Mouse (Mus musculus) stomach, embryonic 14.5 days (tissue): ENCODE data around the gene Gpi1. TPM values are rescaled to one million over a fixed set of nuclear protein-coding genes. Genes with fewer than 3 reads are reported as not detected.

Experiments used
- ATAC-seq: fragments of 200-750 bp; cut with Nextera tagmentation; 2 replicates; pipeline ENCODE4 v1.8.0; 2017; ENCODE audit warnings: low read depth, moderate TSS enrichment; ENCODE audit not compliant: insufficient number of reproducible peaks, insufficient read depth, low FRiP score
- H3K27ac ChIP-seq: fragments of 300-500 bp; sonication (generic); 2 replicates; pipeline ENCODE4 v1.5.1; 2014; ENCODE audit warnings: mild to moderate bottlenecking, low read length, moderate library complexity, mixed read lengths
- H3K27me3 ChIP-seq: fragments of 300-500 bp; sonication (generic); 2 replicates; pipeline ENCODE4 v1.6.1; 2014; ENCODE audit warnings: low read length, control low read depth, mixed read lengths; ENCODE audit not compliant: control insufficient read depth, insufficient read depth
- H3K36me3 ChIP-seq: fragments of 300-500 bp; sonication (generic); 2 replicates; pipeline ENCODE4 v1.6.1; 2014; ENCODE audit warnings: mild to moderate bottlenecking, control low read depth, low read length, moderate library complexity, mixed read lengths; ENCODE audit not compliant: control insufficient read depth, insufficient read depth
- H3K4me1 ChIP-seq: fragments of 300-500 bp; sonication (generic); 2 replicates; pipeline ENCODE4 v1.6.1; 2014; ENCODE audit warnings: low read length, control low read depth, mixed read lengths; ENCODE audit not compliant: control insufficient read depth, insufficient read depth
- H3K4me2 ChIP-seq: fragments of 300-500 bp; sonication (generic); replicated peaks from 2 replicates; pipeline ENCODE4 v1.6.1; 2014; ENCODE audit warnings: low read depth, low read length, control low read depth
- H3K4me3 ChIP-seq: fragments of 300-500 bp; sonication (generic); 2 replicates; pipeline ENCODE4 v1.5.1; 2014; ENCODE audit warnings: low read depth, low read length, control low read depth
- H3K9ac ChIP-seq: fragments of 300-500 bp; sonication (generic); replicated peaks from 2 replicates; pipeline ENCODE4 v1.6.1; 2014; ENCODE audit warnings: low read depth, mild to moderate bottlenecking, control low read depth, low read length, moderate library complexity, mixed read lengths
- H3K9me3 ChIP-seq: fragments of 300-500 bp; sonication (generic); 2 replicates; pipeline ENCODE4 v1.6.1; 2016; ENCODE audit warnings: low read depth, low read length, control low read depth; ENCODE audit not compliant: control insufficient read depth
- WGBS: fragments of 180-500 bp; shearing (Covaris S2); extraction: QIAGEN DNeasy Blood & Tissue Kit; methylation state at CpG from one replicate; pipeline ENCODE4 v1.1.7; 2014; 5-methylcytosine and 5-hydroxymethylcytosine counted together
- polyA plus RNA-seq: library from polyadenylated mRNA; unstranded; fragments of >200 nt; fragmentation: Nextera tagmentation; extraction: Ambion mirVana; gene quantifications from 2 replicates; pipeline ENCODE4 v1.2.1, GENCODE M21; 2014

Gpi1 gene
- polyA plus RNA-seq, 1 experiment from 2014 or later = 354 TPM

DNA sequence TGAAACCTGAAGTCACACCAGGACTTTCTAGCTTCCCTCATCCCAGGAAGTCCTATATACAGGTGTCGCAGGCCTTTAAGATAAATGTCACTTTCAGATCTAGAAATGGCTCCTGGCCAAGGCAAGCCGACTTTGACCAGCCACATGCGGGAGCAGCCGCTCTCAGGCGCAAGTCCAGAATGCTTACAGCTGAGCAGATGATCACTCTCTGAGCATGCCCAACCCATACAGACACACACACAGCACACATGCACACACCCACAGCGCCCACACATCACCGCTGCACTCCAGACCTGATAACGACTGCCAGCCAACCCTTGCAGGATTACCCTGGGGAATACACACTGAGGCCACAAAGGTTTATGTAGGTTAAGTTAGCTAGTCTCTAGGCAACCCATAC, 4.0 kb downstream of the Gpi1 start:
- no peak overlapping the region for H3K27ac ChIP-seq
- H3K9ac ChIP-seq = no peak overlapping the region
- no peaks in the 10 kb centered on the region for H3K27me3 ChIP-seq
- 72% methylated on average over 8 of the region's 8 CpGs for WGBS
- H3K4me2 ChIP-seq = no peak overlapping the region
- no peaks in the 10 kb centered on the region for H3K9me3 ChIP-seq
- peaks cover 13% of the 10 kb centered on the region; the same call in 1 of the 2 replicates for H3K4me1 ChIP-seq
- peaks cover 59% of the 10 kb centered on the region for H3K36me3 ChIP-seq
- H3K4me3 ChIP-seq = no peak overlapping the region
- no peak for ATAC-seq

GRCm38 (mm10) chr7:34224308-34224707, 5.8 kb downstream of the Gpi1 start:
- Histone ChIP-seq H3K4me3 (no peak overlapping the region), H3K27ac (no peak overlapping the region), H3K4me1 (peaks cover 12% of the 10 kb centered on the region; the same call in 1 of the 2 replicates), H3K36me3 (peaks cover 75% of the 10 kb centered on the region), H3K9me3 (no peaks in the 10 kb centered on the region), H3K4me2 (no peak overlapping the region), H3K9ac (no peak overlapping the region), H3K27me3 (no peaks in the 10 kb centered on the region)
- no peak for ATAC-seq
- WGBS = 89% methylated on average over 6 of the region's 6 CpGs

GRCm38 (mm10) chr7:34222340-34222739, 7.8 kb downstream of the Gpi1 start:
- no peak overlapping the region for H3K27ac ChIP-seq
- no peaks in the 10 kb centered on the region for H3K27me3 ChIP-seq
- no peak overlapping the region for H3K4me2 ChIP-seq
- H3K9ac ChIP-seq = no peak overlapping the region
- no peak for ATAC-seq
- WGBS = 95% methylated on average over 10 of the region's 10 CpGs
- H3K4me1 ChIP-seq = 0 out of 2 replicates have a peak, but pooled peaks cover 3% of the 10 kb centered on the region
- no peak overlapping the region for H3K4me3 ChIP-seq
- H3K9me3 ChIP-seq = no peaks in the 10 kb centered on the region
- H3K36me3 ChIP-seq = peaks cover 87% of the 10 kb centered on the region

GRCm38 (mm10) chr7:34221594-34222250, 8.4 kb downstream of the Gpi1 start:
- Histone ChIP-seq H3K9ac (no peak overlapping the region), H3K4me3 (no peak overlapping the region), H3K36me3 (peaks cover 86% of the 10 kb centered on the region), H3K4me1 (0 out of 2 replicates have a peak, but pooled peaks cover 3% of the 10 kb centered on the region), H3K27ac (no peak overlapping the region), H3K27me3 (no peaks in the 10 kb centered on the region), H3K9me3 (no peaks in the 10 kb centered on the region), H3K4me2 (no peak overlapping the region)
- 89% methylated on average over 9 of the region's 9 CpGs for WGBS
- no peak for ATAC-seq

DNA sequence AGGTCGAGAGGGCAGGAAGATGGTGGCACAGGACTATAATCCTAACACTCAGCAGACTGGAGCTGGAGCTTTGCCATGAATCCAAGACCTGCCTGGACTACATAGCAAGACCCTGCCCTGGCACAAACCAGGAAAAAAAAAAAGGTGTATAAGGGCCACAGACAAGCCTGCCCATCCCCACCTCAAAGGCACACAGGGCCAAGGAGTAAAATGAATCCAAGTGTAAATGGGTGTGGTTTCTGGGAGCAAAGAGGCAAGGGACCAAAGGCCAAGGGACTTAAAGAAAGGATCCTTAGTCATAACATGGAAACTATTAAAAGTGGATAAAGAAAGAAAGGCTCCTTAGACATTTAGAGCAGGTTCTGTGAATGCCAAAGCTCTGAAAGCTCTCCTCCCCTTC, 11.6 kb downstream of the Gpi1 start:
- Histone ChIP-seq H3K9ac (no peak overlapping the region), H3K36me3 (peaks cover 83% of the 10 kb centered on the region), H3K4me2 (no peak overlapping the region), H3K27me3 (no peaks in the 10 kb centered on the region), H3K27ac (no peak overlapping the region), H3K4me1 (no peaks in the 10 kb centered on the region), H3K4me3 (no peak overlapping the region), H3K9me3 (no peaks in the 10 kb centered on the region)
- 75% methylated on average over 1 of the region's 1 CpGs for WGBS
- no peak for ATAC-seq

DNA sequence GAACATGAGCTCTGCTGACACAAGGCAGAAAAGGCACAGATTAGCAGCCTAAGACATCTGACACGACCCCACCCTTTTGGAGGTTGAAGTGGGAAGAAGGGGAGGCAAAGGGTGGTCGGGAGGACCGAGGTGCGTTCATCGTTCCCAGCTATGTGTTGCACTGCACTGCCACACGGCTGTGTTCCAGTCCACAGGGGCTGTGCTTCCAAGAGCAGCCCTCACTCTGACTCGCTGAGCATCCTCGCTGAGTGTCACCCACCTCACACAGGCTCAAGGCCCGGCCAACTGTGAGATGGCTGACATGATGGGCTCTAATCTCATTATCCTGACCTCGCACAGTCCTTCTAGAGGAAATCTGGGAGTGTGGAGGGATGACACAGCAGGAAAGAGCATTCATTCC, 13.7 kb downstream of the Gpi1 start:
- 88% methylated on average over 10 of the region's 10 CpGs for WGBS
- Histone ChIP-seq H3K4me1 (no peaks in the 10 kb centered on the region), H3K9me3 (no peaks in the 10 kb centered on the region), H3K9ac (no peak overlapping the region), H3K4me3 (no peak overlapping the region), H3K4me2 (no peak overlapping the region), H3K27ac (no peak overlapping the region), H3K36me3 (peaks cover 84% of the 10 kb centered on the region), H3K27me3 (no peaks in the 10 kb centered on the region)
- ATAC-seq = no peak

- H3K27me3 ChIP-seq = no peaks in the 10 kb centered on the region
- H3K36me3 ChIP-seq = peaks cover 85% of the 10 kb centered on the region
- no peak overlapping the region for H3K4me2 ChIP-seq
- no peak overlapping the region for H3K27ac ChIP-seq
- no peak for ATAC-seq
- H3K4me3 ChIP-seq = no peak overlapping the region
- no peaks in the 10 kb centered on the region for H3K9me3 ChIP-seq
- H3K4me1 ChIP-seq = no peaks in the 10 kb centered on the region
- WGBS = 83% methylated on average over 9 of the region's 9 CpGs
- no peak overlapping the region for H3K9ac ChIP-seq
These were observed 14.7 kb downstream of the Gpi1 start for GRCm38 (mm10) chr7:34215481-34215880.

GRCm38 (mm10) chr7:34214644-34215043, 15.5 kb downstream of the Gpi1 start:
- no peak overlapping the region for H3K4me3 ChIP-seq
- no peak overlapping the region for H3K27ac ChIP-seq
- ATAC-seq = no peak
- H3K4me2 ChIP-seq = no peak overlapping the region
- no peaks in the 10 kb centered on the region for H3K9me3 ChIP-seq
- H3K4me1 ChIP-seq = no peaks in the 10 kb centered on the region
- no peak overlapping the region for H3K9ac ChIP-seq
- 97% methylated on average over 8 of the region's 8 CpGs for WGBS
- H3K36me3 ChIP-seq = peaks cover 85% of the 10 kb centered on the region
- H3K27me3 ChIP-seq = no peaks in the 10 kb centered on the region

DNA sequence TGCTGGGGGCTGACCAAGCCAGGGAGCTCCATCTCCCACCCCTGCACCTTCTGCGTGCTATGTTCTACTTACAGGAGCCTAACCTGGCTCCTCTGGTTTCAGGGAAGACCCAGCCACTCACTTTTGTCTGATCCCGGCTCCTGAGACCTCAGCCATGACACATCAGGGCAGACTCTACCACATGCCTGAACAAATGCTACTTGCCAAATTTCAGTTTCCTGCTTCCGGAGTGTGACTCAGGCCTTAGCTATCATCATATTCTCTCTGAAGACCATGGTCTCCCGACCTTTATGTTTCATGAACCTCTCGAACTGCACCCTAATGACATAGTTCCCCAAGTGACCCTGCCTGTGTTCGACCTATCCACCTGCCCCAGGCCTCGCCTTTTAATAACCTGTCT, 16.9 kb downstream of the Gpi1 start:
- Histone ChIP-seq H3K4me3 (no peak overlapping the region), H3K27me3 (no peaks in the 10 kb centered on the region), H3K4me1 (no peaks in the 10 kb centered on the region), H3K36me3 (peaks cover 85% of the 10 kb centered on the region), H3K9ac (no peak overlapping the region), H3K9me3 (no peaks in the 10 kb centered on the region), H3K4me2 (no peak overlapping the region), H3K27ac (no peak overlapping the region)
- no peak for ATAC-seq
- 92% methylated on average over 7 of the region's 7 CpGs for WGBS
